Mouse (Mus musculus) embryo, embryonic 11.5 days (tissue): ENCODE measurements around the gene Casp8.
"Not testable (repeated sequence)": the region's sequence is repeated elsewhere in the genome, so short reads cannot be mapped to it uniquely, and the experiment has no call there.

Experiments used
- DNase-seq: peaks from one replicate; pipeline ENCODE4 v3.0.0-alpha.2; 2012; ENCODE audit warnings: low read depth, low spot score

Gene Casp8

DNA sequence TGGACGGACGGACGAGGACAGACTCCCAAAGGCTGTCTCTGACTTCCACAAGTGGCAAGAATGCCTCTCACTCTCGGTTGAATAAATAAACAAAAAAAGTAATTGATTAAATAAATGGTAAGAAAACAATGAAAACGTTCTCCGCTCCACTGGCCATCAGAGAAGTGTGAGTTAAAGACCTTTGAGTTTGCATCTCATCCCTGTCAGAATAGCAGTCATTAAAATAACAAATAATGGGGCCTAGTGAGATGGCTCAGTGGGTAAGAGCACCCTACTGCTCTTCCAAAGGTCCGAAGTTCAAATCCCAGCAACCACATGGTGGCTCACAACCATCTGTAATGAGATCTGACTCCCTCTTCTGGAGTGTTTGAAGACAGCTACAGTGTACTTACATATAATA is 5.5 kb downstream of the Casp8 start:
- not testable (repeated sequence) for DNase-seq

DNA sequence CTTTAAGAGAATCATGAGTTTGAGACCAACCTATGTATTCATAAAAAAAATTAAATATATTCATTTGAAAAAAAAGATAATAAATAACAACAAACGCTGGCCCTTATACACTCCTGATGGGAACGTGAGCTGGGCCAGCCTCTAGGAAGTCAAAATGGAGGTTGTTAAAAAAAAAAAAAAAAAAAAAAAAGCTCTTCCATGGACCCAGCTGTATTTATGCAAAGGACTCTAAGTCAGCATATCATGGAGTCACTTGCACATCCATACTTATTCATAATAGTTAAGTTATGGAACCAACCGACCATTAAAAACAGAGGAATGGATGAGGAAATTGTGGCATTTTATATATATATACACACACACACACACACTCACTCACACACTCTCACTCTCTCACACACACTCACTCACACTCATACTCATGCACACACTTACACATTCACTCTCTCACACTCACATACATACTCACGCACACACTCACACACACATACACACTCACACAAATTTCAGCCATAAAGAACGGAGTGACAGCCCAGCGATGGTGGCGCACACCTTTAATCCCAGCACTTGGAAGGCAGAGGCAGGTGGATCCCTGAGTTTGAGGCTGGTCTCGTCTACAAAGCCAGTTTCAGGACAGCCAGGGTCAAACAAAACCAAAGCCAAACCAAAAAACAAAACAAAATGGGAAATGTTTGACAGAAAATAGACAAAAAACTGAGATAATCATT is 6.5 kb downstream of the Casp8 start:
- DNase-seq, result no peak

DNA sequence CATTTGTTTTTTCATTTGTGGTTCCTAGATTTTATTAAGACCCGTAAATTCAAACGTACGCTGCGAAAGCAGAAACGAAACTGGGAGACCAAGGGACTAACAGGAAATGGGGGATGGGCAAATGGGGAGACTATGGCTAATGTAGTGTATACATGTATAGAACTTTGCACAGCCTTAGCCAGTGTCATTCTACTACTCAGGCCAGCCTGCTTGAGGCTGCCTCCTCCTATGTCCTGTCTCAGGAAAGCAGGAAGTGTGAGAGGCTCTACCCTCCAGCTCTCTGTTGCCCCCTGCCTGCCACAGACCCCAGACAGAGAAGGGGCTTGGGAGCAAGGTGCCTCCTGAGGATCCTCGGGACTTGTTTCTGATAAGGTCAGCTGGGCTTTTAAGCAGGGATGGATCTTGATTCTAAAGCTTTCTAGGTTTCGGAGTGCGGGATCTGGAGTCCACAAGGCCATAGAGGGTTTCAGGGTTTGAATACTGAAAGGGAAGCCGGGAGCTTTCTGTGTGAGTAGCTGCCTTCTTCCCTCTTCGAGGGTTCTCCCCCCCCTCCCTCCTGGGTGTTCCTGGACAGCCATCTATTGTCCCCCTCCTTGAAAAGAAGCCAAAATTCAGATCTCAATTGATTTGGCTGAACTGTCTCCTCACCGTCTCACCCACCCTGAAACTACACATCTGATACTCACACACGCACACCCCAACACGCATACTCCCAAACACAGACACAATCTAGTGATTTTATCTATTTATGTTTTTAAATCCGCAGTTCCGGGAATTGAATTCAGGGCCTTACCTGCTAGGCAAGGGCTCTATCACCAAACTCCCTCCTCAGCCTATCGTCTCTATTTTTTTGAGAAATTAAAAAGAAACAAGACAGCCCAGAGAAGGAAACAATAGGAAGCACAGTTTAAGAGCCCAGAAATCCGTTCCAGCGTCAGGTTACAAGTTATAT is 7.4 kb downstream of the Casp8 start:
- DNase-seq, result no peak

DNA sequence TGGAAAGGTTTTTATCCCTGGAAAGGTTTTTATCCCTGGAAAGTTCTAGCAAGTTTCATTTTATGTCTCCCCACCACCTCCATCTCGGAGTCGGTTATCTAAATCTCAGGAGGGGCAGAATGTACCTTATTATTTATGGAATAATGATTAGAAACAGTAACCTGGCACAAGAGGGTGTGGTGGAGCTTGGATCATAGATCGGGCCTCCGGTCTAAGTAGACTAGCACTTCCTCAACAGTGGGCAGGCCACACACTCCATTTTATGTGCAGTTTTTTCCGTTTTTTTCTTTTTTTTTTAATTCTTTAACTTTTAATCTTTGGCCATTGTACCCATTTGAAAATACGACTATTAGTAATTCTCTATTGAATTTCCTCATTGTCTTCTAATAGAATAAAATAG is 8.4 kb downstream of the Casp8 start:
- no peak for DNase-seq

DNA sequence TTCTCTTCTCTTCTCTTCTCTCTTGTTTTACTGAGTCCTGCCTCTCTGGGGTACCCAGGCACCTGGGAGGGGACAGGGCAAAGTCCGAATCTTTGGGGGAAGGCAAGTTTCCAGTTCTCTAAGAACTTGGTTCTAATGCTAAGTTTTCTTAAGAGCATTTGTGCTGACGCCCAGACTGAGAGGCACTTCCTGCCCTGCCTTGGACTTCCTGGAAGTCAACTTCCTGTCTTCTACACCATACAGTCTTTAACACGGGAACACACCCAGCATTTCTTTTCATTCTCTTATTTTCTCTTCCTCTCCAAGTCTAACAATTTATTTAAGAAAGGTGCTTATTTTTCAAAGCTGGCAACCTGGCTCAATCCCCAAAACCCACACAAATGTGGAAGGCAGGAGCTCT is 11.5 kb downstream of the Casp8 start:
- no peak for DNase-seq

DNA sequence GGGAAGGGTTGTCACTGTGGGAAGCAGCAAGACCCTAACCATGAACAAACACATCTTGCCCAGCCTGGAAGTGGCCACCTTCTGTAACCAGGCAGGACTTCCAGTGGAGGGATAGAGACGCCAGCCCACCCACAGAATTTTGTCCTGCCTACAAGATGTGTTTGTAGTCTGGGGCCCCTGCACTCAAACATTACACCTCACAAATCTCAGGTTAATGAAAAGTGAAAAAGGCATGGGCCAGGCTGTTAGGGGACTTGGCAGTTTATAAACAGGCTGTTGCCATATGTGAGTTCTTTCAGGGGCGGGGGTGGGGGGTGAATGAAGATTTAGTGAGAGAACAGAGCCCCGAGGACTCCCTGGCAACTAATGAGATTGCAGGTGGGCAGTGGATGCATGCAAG is 31.1 kb downstream of the Casp8 start:
- DNase-seq, result no peak

DNA sequence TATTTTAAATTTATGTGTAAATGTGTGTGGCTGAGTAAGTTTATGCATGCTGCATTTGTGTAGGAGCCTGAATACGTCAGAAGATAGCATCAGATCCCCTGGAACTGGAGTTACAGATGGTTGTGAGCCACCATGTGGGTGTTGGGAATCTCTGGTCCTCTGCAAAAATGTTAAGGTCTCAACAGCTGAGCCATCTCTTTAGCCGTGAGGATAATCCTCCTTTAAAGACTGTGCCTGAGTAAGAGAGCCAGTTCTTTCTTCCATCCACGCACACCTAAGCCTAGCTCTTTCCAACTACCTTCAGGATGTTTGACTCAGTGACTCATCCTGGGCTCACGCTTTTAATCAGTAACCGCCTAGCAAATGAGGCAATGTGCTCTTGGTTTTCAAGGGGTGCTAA is 35.6 kb downstream of the Casp8 start:
- DNase-seq, result no peak

DNA sequence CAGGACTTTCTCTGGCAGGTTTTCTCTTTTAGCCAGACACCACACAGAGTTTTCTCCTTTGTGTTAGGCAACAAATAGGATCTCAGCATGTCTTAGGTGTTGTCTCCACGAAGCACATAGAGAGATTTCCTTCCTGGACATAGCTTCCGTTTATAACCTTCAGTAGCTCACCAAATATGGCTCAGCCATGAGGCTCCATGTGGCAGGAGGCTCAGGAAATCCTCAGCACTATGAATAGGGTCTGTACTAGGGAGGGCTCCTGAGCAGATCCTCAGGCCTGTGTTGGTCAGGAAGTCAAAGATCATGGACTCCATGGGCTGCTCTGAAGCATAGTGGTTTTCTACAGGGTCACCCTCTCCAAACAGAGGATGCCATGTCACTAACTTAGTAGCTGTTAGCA is 37.0 kb downstream of the Casp8 start:
- no peak for DNase-seq

DNA sequence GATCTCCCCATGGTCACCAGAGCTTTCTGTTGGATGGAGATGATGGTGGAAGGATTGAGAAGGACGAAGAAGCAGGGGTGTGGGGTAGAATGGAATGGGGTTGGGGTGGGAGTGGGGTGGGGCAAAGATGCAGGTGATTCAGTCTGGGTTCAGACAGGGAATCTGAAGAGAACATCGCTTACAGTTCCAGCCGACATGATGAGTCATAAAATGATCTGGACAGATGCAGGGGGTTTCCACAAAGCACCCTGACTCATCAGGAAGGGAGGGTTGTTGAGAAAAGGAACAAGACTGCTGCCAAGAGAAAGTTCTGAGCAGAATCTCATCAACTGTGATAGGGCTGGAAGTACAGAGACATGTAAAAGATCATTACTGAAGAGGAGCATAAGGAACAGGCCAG is 61.6 kb downstream of the Casp8 start:
- DNase-seq, result not testable (repeated sequence)

DNA sequence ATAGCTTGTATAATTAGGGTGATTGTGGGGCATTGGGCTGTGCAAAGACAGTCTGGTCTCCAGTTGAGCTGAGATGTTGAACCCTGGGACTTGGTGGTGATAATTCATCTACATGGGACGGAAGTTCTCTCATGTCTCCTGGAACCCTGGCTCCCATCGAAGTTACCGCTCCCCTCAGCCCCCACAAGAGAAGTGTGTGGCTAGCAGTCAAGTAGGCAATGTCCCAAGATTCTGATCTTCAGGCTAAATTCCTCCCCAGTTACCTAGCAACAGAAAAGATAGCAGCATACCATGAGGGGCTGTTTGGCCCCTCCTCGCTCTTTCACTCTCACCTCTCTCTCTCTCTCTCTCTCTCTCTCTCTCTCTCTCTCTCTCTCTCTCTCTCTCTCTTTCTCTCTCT is 64.0 kb downstream of the Casp8 start:
- DNase-seq, result not testable (repeated sequence)

DNA sequence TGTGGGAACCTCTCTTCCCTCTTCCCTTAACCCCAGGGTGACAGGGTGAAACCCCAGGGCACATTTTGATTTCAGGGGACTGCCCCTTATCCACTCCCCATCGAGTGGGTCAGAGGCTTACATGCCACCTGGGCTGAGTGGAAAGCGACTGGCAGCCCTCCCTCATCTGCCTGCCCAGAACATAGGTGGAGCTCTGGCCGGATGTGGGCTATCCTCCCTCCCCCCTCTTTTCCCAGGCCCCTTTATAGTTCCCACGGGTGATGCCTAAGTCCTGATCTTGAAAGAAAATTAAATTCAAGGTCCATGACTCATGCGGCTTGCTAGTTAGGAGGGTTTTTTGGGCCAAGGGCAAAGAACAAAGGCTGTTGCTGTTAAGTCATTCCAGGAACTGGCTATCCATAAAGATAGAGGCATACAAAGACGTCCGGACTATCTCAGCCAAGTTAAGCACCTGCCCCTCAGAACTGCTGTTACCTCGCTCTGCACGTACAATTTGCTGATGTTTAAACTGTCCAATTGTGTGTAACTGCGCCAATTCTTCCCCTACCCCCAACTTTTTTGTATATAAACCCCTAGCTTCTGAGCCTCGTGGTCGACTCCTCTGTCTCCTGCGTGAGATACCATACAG is 64.7 kb downstream of the Casp8 start:
- not testable (repeated sequence) for DNase-seq

DNA sequence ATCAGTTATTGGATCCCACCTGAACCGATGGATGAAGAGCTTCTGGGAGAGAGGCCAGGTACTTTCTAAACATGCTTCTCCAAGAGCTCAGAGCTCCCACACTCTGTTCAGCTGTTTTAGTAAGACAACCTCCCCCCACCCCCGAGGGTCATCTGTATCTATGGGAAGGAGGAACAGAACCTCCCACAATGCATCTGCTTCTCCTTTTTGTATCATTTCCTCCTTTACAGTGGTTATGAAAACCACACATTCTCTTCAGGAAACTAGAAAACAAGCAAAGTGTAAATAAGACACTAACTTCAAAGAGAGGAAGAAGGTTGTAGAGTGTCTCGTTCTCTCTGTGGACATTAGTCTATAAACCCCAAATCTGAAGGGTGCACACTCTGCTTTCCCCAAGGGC is 65.4 kb downstream of the Casp8 start:
- not testable (repeated sequence) for DNase-seq

DNA sequence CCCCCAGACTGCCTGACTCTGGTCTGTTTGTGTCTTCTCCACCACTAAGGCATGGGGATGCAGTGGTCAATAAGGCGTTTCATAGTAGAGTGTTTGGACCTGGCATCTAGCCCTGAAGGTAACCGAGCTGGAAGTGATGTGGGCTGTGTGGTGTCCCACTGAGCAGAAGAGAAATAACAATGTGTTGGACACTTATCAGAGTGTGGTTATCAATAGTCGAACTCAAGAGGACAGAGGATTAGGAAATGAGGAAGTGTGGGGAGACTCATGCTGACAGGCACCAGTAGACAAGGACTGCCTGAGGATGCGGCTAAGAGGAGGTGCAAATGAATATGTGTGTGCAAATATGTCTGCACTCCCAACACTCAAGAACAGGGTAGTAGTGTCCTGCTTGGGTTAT is 81.3 kb downstream of the Casp8 start:
- DNase-seq, result not testable (repeated sequence)

DNA sequence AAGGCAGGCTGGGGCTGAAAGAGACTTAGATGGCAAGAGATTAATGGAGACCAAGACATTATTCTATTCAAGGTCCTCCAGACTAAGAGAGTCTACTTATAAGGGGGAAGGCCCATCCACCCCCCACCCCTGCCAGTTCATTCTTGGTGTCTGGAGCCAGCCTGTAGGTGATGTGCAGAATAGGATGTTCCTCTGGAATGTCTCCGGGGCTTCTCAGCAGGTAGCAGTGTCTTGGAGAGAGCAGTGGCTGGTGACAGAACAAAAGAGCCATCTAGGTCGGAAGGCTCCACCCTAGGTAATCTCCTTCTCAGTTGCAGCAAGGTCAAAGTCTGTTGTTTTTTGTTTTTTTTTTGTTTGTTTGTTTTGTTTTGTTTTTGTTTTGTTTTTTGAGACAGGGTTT is 84.1 kb downstream of the Casp8 start:
- not testable (repeated sequence) for DNase-seq

DNA sequence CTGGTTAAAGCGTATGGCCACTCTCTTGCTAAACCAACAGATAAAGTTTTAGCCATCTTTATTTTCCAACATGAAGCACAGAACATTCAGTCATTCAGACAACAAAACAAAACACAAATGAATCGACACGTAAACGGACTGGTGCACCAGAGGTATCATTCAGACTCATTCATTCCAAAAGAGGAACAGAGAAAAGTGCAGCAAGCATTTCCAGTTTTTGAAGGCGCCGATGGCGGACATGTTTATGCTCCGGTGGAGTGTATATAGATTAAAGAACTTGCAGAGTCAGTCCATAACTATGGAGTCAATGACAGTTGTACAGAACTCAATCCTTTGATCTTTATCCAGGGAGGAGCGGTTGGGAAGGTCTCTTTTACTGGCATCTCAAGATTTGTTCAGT is 88.1 kb downstream of the Casp8 start:
- DNase-seq, result not testable (repeated sequence)

DNA sequence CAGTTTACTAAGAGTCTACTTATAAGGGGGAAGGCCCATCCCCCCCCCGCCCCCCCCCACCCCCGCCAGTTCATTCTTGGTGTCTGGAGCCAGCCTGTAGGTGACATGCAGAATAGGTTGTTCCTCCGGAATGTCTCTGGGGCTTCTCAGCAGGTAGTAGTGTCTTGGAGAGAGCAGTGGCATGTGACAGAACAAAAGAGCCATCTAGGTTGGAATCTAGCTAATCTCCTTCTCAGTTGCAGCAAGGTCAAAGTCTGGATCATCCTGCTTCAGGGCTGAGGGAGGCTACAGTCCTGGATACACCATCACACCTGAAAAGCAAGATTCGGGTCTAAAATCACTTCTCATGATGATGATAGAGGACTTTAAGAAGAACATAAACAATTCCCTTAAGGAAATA is 90.5 kb downstream of the Casp8 start:
- DNase-seq, result no peak

DNA sequence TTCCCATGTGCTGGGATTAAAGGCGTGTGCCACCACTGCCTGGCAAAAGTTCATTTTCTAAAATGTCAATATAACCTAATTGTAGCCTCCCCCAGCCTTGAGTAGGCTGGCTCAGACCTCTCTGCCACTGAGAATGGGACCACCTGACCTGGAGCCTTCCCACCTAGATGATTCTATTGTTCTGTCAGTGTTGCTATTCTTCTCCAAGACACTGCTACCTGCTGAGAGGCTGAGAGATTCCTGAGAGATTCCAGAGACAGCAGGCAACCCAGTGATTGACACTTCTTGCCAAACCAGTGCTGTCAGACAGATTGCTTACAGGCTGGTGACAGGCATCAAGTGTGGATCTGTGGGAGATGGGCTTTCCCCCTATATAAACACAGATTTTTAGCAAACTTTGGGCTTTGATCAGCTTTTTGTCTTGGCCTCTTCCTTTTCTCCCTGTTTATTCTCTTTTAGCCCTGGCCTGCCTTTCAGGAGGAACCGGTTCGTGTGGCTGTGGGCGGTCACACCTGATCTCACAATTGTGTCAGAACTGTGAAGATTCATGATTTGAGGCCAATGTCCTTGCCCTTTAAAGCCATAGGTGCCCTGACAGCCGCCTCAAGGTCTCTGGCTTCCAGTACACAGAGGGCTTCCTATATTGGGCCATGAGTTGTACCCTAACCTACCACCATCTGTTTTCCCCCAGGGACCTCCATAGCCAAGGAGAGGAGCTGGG is 94.8 kb downstream of the Casp8 start:
- DNase-seq, result no peak

DNA sequence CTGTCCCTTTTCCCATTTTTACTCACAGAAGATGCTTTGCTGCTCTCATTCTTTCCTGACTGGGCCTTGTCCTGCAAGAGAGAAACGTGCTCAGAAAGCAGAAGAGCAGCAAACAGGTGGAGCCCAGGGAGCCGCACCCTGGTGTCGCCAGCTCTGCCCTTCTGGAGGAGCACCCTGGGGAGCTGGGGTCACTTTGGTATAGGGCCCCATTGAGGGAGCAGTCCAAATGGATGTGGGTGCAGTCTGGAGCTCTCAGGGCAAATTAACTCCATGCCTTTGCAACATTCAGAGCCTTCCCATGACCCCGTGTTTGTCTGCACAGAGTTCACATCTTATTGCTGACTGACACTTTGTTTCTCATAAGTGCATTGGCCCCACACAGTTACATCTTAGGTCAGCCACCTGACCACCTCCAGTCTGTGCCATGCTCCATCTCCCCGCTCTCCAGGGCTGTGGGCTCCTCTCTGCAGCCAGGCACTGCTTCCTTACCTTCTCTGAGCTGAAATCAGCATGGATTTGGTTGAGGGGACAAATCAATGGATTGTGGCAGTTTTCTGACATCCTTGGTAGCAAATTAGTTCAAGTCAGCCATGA is 95.6 kb downstream of the Casp8 start:
- not testable (repeated sequence) for DNase-seq

DNA sequence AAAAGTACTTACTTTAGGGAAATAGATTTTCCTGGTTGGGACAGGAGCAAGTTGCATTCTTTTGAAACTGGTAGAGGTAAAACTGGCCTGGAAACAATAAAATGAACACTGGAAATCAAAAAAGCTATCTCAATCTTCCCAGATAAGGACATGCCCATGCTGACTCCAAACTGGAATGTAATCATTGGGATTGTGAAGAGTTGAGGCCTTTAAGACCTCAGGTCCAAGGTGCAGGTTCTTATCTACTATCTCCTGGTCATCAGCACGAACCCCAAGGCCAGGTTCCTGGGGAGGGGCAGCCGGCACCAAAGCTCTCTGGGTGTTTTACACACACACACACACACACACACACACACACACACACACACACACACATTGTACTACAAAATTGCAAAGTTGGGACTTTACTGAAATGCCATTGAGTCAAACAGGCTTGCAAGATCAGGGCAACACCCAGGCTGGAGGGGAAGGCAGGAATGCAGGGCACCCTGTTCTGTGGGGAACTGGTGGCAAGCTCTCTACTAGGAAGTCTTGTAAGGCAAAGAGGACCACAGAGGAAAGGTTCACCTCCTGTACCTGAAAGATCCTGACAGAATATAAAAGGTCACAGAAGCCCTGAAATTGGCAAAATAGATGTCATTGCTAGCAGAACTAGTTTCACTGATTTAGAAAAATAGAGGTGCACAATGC is 96.5 kb downstream of the Casp8 start:
- not testable (repeated sequence) for DNase-seq

DNA sequence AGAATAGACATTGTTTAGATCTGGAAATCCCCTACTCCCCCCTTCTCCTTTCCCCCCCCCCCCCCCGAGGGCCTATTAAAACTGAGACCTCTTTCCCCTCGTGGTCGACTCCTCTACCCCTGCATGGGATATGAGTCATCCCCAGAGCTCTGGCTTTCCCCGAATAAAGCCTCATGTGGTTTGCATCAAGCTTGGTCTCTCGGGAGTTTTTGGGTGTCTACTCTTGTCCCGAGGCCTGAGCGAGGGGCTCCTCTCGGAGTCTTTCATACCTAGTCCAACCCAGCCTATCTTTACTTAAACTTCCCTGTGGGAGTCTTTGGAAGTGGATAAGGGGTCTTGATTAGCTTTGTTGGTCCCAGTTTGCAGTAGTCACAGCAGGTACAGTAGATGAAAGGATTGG is 97.2 kb downstream of the Casp8 start:
- DNase-seq, result not testable (repeated sequence)
